Mouse (Mus musculus) embryo, embryonic 9.5 days (tissue): ENCODE measurements around the gene Med4.
A peak's percentile ranks its signal among the peaks of the same experiment; 100 is the strongest.
"Not testable (repeated sequence)": the region's sequence is repeated elsewhere in the genome, so short reads cannot be mapped to it uniquely, and the experiment has no call there.

ENCODE experiments used
- DNase-seq: peaks from one replicate; pipeline ENCODE4 v3.0.0-alpha.2; 2017; ENCODE audit errors: extremely low spot score

Med4 gene

DNA sequence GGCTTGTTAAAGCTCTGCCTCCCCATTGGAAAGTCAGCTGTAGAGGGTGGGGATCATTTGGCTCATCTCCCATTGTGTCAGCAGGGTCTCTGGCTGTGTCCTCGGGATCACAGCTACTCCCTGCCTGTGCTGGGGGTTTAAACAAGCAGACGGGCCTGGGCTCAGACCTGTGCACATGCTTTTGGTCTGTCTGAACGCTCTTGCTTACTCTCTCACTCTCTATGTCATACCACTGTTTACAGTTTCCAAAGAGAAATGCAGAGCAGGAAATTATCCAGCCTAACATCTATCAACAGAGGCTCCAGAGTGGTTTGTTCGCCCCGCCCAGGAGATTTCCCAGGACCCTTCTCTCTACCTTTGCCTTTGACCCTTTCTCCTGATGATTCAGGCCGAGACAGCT lies 8.1 kb upstream of the Med4 start:
- DNase-seq, result no peak

DNA sequence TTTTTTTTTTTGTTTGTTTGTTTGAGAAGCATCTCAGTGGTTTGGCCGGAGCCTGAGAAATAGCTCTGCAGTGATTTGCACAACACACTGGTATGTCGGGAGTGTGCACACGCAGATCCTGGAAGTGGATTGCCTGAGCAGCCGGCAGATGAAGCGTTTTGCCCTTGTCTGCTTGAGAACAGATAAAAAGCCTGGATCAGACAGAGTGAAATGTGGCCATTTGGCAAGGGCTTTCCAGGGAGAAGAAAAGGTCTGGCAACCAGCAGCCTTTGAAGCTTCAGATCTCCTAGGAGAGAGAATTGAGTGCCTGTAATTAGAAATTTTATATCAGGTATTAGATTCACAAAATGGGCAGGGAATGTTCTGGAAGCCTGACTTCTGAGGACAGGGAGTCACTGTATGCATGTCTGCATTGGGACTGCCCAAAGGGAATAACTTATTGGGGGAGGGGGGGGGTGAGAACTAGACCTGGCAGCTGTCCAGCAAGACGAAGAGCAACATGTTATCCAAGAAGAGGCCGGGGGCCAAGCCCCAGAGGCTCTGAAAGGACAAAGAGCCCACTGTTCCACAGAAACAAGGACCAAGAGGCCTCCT lies 7.1 kb upstream of the Med4 start:
- DNase-seq, result no peak

DNA sequence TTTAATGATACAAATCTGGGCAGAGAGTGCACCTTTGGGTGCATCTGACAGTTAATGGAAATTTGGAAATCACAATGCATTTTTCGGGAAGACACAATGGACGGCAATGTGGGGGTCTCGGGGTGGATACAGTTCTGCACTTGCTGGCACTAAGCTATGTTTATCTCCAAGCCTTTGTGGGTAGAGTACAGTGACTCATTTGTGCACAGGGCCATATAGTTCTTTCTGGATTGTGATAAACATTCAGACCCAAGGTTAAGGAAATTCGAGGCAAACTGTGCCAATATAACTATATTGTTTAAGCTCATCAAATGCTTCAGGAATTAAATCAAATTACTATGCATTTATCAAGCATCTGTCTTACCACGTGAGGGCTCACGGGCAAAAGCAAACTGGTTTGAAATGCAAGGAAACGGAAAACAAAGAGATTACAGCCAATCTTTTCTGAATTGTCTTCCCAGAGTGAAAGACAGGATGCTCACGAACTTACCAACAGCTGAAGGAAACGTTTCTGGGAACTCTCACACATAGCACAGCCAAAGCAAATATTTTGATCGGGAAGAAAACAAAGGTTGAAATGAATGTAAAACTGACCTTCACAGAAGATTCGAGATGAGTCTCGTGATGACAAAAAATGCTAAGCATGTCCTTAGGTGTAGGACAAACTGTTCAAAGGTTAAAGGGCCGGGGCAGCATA lies 6.4 kb upstream of the Med4 start:
- DNase-seq, result no peak

DNA sequence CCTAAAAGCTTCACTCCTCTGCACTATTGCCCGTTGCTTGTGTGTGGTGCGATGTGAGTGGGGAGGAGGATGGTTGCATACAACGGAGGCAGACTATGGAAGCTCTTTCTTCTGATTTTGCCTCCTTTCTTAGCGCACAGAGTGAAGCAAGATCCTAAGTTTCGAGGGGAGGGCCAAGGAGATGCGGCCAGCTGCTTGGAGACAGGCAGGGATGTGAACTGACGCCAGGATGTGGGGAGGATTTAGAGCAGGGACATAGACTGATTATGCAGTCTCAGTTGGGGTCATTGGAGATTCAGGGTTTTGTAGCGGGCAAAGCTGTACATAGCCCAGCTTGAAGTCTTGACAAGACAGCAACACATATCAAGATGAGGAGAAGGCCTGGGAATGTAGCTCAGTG lies 3.5 kb upstream of the Med4 start:
- DNase-seq, result no peak

DNA sequence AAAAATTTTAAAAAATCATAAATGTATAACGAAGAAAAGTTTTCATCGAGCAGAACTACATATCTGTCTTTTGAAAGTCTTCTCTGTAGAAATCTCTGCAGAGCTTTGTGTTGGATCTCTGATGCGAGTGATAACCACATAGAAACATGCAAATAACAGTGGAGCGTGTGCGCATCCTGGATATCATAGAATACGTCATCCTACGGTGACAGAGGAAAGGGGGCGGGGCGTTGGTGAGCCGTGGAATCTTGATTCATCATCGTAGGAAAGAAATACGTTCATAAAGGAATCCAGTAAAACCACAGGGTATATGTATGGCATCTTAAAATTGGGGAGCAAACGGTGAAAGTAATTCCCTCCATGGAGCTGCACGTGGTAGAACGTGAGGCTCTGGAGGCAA lies 2.6 kb upstream of the Med4 start:
- no peak for DNase-seq

DNA sequence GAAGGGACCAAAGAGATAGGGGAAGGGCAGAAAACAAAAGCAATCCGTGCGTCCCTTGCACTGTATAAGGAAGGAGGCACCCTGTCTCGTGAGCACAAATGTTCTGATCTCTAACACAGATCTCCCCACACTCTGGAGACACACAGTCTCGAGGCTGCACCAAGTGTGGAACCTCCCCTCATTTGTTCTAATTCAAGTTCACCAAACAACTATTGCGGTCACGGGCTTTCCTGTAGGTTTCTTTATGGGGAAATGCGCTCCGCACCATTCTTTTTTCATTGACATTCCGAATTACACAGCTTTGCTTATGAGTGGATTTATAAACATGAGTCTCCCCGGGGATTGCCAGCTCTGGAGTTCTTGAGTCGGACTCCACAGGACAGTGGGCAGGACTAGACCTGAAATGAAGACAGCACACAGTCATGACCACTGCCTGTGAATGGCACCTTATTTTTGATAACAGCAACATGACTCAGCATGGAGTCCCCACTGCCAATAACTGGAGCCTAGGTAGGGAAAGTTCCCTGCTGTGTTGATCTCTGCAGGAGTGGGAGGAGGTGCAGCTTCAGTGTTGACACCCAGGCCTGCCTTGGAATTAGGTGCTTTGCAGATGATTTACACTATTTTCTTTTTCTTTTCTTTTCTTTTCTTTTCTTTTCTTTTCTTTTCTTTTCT lies 2.0 kb upstream of the Med4 start:
- no peak for DNase-seq

DNA sequence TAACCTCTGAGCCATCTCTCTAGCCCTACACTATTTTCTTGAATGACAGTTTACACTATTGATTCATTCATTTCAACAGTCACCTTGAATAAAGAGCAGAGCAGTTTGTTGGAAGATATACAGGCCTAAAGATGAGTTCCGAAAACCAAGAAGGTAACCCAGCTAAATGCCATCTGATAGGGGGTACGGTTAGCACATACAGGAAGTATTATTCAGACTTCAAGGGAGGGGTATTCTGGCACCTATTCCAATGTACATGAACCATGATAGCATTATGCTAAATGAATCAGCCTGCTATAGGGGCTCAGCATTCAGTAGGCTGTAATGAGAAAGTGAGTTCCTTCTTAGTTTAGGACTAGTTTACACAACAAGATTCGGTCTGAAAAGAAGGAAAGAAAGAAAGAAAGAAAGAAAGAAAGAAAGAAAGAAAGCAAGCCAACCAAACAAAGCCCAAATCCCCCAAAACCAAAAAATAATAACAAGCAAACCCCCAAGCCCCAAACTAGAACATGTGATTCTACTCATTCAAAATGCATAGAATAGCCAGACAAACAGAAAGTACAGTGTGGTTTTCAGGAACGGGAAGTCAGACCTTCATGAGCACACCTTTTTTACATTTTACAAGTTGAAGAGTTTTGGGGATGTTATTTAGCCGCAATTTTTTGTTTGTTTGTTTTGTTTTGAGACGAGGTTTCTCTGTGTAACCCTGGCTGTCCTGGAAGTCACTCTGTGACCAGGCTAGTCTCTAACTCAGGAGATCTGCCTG lies 1.0 kb upstream of the Med4 start:
- no peak for DNase-seq

DNA sequence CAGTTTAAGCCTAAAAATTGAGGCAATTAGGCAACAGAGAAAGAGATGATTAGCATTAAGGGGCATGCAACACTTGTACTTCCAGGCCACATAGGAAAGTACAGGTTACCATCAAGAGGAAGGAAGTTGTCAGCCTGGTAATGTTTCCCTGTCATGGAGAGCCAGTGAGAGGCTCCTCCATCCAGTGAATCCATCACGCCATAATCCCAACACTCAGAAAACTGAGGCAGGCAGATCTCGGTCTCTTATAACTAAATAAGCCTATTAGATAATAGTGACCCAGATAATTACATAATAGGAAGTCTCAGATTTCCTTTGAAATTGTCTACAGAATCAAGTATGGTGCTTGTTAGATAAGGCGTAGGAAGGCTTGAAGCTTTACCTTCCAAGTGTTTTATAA lies 14.3 kb downstream of the Med4 start:
- DNase-seq, result no peak

DNA sequence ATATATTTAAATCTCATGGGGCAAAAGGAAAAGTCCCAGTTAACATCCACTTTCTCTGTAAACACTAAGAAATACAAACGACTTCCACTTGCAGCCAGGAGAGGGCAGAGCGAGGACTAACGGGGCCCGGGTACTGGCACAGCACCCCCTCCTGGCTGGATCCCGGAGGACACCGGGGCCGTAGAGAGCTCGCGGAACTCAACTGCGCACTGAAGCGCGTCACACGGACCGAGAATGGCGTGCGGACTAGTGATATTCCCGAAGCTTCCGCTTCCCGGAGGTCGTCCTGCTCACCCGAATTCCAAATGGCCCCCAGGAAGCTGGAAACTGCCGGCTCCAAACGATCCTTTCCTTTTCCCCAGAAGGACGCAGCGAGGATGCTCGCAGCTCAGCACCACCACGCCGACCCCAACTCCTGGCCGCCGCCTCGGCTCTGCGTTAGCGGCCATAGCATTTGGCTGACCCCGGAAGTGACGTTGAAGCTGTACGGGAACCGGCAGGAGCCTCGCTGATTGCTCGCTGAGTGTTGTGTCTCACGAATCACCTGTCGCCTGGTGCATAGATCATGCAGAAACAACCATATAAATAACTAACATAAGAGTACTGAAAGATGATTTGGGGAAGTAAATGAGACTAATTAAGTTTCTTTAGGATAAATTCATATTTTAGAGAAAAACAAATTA lies 15.1 kb downstream of the Med4 start, which contains the start of gene Sucla2:
Gene Sucla2 (plus strand): TSS at position 554 of the 683 bp plus-strand sequence.
- peak; percentile 95 for DNase-seq

DNA sequence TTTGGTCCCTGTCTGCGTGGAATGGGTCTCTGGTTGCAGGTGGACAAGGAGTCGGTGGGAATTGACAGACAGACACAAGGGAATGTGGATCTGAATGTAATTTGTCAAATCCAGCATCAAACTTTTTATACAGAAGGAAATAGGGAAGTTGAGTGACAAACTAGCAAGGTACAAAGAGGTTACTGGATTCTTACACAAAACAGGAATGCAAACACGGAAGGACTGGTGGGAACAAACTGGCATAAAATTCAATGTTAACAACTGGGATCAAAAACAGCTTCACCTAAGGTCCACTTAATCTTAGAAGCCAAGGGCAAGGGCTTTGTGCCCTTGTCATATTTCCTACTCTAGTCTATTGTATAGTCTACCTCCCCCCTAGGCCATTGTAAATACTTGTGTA lies 18.8 kb downstream of the Med4 start:
- not testable (repeated sequence) for DNase-seq

DNA sequence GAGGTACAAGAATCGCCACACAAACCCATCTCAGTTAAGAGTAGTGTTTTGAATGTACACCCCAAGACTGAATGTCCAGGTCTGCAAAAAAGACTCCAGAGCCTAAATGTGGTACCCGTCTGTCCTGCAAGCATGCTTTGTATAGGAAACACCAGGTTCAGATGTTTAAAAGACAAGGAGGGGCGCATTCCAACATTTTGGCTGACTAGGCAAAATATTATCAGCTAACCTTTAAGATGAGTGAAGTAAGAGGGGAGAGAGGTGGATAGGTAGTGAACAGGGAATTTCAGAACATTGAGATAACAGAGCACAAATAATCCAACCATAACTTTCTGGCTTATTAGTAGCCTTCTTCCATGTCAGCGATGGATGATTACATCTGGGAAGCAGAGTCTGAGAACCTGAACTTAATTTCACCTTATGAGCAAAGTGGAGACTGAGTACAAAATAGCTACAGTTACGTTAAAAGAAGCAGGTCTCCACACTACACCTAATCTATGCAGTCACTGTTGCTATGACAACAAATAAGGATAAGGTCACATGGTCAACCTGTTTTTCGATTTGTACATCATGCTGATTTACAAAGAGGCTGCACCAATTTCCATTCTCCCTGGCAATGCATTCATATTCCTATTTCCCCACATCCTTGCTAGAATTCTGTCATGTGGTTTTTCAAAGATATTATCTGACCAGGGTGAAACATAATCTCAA lies 24.1 kb downstream of the Med4 start:
- DNase-seq, result no peak

DNA sequence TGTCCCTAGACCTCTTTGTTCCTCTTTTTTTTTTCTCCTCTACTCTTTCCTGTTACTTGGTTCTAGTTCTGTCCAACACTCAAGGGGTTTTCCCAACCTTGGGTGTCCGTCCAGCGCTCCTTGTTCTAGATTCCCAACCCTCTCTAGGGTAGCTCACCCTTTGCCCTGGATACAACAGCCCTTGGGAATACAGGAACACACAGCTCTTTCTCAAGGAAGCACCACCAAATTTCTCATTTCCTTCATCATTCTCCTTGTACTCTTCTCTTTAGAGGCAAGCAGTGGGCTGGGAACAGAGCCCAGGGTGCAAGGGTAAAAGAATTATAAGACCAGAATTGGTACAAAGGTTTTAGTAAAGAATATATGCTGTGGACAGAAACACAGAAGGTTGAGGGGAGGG lies 25.8 kb downstream of the Med4 start:
- no peak for DNase-seq

DNA sequence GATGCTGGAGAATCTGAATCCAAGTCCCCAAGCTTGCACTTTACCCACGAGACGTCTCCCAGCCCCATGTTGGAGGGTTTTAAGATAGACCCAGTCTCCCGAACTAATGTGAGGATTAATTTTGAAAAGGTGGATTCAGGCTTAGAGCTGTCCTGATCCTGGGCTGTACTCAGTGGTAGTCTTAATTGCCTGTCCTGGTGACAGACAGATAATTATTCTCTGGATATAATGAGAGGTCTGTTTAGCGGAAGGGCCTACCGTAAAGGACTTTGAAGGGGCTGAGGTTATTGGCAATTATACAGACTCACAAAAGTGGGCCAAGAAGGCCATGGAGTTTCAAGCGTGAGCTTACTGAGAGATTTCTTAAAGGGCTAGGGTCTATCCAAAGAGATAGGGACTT lies 34.0 kb downstream of the Med4 start:
- DNase-seq, result no peak

DNA sequence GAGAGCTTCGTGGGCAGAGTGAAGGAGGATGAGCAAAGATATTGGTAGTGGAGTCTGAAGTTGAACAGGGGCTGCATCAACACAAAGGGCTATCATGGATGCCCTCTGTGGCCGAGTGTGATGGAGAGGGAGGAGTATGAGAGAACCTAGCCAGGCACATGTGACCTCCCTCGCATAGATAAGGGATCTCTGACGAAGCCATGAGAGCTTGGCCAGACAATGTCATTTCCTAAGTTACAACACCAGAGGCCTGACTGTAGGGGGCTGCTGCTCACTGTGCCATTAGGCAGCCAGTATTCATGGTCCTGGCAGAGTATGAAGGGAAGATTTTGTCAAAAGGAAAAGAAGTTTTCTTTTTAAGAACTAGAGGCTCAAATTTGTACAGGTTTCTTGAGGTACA lies 37.2 kb downstream of the Med4 start:
- DNase-seq, result no peak

DNA sequence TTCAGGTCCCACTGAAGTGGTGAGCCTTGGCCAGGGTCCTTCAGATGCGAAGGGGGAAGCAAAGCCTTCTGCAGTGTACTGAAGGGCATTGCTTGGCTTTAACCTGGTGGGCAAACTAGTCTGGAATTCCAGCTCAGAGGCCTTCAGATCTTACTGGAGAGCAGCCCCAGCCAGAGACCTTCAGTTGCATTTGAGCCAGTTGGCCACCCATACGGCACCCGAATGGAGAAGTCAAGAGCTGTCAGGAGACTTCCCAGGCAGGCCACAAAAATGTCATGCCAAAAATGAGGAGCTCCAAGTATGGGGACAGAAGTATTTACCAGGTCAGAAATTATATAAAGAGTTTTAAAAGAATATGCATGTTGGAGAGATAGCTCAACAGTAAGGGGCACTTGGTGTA lies 38.2 kb downstream of the Med4 start, which contains the start of gene Nudt15:
Gene Nudt15 (minus strand): TSS at position 192 of the 400 bp plus-strand sequence.
- DNase-seq, result no peak

DNA sequence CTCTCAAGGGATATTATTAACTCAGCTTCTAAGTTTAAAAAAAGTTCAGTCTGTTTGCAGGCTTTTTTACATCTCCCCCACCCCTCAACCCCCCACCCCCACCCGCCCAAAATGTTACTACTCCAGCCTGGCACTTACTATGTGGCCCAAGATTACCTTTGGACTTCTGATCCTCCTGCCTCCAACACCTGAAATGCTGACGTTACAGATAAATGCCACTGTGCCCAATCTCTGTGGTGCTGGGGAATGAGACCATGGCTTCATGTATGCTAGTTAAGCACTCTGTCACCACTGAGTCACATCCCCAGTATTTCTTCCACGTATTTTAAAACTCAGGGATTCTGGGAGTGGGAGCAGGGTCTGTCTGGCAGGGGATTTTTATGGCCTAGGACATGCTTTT lies 40.5 kb downstream of the Med4 start:
- no peak for DNase-seq

DNA sequence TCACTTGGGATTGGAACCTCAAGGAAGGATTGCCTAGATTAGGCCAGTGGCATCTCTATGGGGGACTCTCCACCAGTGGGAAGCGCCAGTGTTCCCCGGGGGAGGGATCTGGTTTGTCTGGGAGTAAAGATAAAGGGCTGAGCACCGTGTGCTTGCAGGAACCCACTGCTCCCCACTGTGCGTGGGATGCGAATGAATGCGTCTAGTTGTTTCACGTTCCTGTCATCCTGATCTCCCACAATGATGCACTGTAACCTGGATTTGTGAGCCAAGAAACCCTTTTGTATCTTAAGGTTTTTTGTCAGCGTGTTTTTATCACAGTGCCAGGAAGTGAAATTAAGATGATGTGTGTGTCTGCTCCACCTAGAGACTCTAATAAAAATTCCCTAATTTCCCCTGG lies 40.9 kb downstream of the Med4 start:
- no peak for DNase-seq

DNA sequence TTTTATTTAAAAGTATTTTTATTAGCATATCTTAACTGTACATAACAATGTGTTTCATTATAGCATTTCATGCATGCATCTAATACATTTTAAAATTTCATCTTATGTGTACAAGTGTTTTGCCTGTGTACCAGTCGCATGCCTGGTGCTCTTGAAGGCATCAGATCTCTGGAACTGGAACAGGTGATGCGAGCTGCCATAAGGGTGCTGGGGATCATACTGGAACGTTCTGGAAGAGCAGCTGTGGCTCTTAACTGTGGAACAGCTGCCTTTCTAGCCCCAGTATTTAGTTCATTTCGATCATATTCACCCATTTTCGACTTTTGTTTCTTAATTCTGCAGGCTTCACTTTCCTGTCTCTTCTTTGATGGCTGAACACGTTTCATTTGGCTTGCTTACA lies 41.3 kb downstream of the Med4 start:
- DNase-seq, result no peak

DNA sequence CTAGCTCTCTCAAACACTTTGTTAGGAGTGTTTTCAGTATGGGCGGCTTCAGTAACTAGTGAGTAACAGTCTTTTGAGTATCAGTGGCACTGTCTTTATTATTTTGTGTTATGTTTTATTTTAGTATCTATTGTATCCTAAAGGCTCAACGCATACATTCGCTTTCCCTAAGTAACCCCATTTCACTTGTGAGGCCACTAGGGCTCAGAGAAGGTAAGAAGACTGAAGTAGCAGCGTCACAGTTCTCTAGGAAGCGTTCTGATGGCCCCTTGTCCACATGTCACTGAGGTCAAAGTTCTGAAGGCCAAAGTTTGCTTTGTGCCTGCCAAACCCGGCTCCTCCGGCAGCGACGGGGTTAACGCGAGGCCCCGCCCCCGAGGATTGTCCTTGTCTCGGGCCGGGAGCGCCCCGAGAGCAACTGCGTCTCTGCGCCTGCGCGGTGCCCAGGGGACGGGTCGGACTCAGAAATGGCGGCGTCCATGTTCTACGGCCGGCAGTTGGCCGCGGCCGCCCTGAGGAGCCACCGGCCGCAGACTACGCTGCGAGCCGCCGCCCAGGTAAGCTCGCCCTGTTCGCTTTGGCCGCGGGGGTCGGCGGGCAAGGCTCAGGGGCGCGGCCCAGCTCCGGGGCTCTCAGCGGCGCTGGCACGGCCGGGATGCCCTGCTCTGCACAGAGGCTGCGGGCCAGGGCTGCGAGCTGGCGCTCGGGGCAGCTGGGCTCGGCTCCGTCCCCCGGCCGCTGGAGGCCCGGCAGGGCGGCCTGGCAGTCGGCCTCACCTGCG lies 42.7 kb downstream of the Med4 start:
- DNase-seq, result peak; percentile 96

DNA sequence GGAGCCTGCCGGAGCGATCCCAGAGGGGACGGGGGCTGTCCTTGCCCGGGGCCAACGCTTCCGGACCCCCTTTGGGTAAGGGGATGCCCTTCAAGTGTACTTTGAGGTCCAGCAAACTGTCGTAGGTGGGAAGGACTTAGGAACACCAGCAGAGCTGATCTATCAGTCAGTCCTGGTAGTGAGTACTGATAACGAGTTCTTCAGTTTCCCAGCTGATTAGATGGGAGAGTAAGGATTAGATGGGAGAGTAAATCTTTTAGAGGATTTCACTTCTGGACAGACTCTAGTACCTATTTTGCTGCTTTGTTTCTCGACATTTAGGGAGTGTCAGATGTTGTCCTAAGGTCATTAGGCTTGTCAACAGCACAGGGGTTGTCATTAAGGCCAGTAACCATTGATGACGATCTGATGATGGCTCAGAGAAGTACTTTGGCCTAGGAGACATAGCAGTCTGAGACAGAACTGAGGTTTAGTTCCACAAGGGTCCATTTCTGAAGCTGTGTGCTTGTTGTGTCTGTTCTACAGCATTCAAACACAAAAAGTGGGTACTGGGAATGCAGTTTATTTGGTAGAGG lies 43.4 kb downstream of the Med4 start:
- DNase-seq, result no peak
